Comparison of ENCODE assay signal across 8 mouse cellular contexts in the genomic region with DNA sequence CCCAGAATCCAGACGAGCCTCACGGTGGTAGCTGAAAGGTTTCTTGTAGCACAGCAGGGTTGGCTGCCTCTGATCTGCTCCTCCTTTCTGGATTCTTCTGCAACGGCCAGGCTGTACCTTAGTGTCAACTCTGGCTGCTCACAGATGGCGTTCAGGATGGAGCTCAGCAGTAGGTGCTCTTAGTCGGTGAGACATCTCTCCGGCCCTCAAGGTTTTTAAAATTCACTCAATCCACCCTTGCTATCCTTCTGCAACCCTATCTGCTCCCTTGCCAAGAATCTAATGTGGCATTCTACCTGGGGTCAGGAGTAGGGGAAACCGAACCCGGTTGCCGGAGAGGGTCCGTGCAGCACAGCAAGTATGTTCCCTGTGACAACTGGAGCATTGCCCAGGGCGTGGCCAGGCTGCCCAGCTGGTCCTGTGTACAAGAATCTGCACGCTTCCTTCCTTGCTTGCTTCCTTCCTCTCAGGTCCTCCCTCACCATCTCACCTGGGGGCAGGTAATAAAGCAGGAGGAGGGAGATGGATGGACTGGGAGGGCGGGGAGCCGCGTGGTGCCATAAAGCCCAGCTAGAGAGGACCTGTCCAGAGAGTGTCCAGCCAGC. TPM values are rescaled to one million over a fixed set of nuclear protein-coding genes. Genes with fewer than 3 reads are reported as not detected.
DNase-seq lines count a peak whose midpoint lies in the region; ATAC-seq and TF ChIP-seq lines count a peak whose summit lies in the region.

A gene (plus strand): TSS at position 600 of the 605 bp plus-strand sequence.

- WGBS in heart, embryonic 12.5 days = 56% methylated on average over 15 of the region's 15 CpGs
- WGBS in embryonic facial prominence, embryonic 14.5 days = 55% methylated on average over 15 of the region's 15 CpGs
- 55% methylated on average over 15 of the region's 15 CpGs for WGBS in limb, embryonic 13.5 days

- H3K27me3 ChIP-seq in heart, embryonic 12.5 days (replicated peaks) = peaks cover 80% of the 10 kb centered on the region
- 0 out of 2 replicates have a peak, but pooled peaks cover 1% of the 10 kb centered on the region for H3K27me3 ChIP-seq in ES-Bruce4 (ENCODE audit: control insufficient read depth, insufficient read depth, low read length, poor library complexity, severe bottlenecking)
- peaks cover 59% of the 10 kb centered on the region for H3K27me3 ChIP-seq in embryonic facial prominence, embryonic 14.5 days (replicated peaks; ENCODE audit: control insufficient read depth, insufficient read depth, low read length)
- peaks cover 88% of the 10 kb centered on the region for H3K27me3 ChIP-seq in limb, embryonic 13.5 days

- H3K4me1 ChIP-seq in heart, embryonic 12.5 days (replicated peaks) = peaks cover 12% of the 10 kb centered on the region
- no peaks in the 10 kb centered on the region for H3K4me1 ChIP-seq in ES-Bruce4 (ENCODE audit: control insufficient read depth, insufficient read depth, low read length)
- peaks cover 12% of the 10 kb centered on the region; the same call in 1 of the 2 replicates for H3K4me1 ChIP-seq in embryonic facial prominence, embryonic 14.5 days (ENCODE audit: control insufficient read depth, insufficient read depth, low read length)
- peaks cover 16% of the 10 kb centered on the region for H3K4me1 ChIP-seq in limb, embryonic 13.5 days

- peak within 1 kb of the TSS; percentile 70 for H3K4me2 ChIP-seq in heart, embryonic 12.5 days
- H3K4me2 ChIP-seq in embryonic facial prominence, embryonic 14.5 days (ENCODE audit: low read depth, low read length) = peak within 1 kb of the TSS; percentile 77
- H3K4me2 ChIP-seq in limb, embryonic 13.5 days (replicated peaks) = peak within 1 kb of the TSS; percentile 88

- H3K4me3 ChIP-seq in heart, embryonic 12.5 days = peak within 1 kb of the TSS; percentile 42
- H3K4me3 ChIP-seq in ES-Bruce4 (ENCODE audit: low read depth, low read length) = peak within 1 kb of the TSS; percentile 59
- H3K4me3 ChIP-seq in embryonic facial prominence, embryonic 14.5 days (ENCODE audit: low read depth, low read length) = peak within 1 kb of the TSS; percentile 43
- peak within 1 kb of the TSS; percentile 47 for H3K4me3 ChIP-seq in limb, embryonic 13.5 days

- DNase-seq in heart, adult 18-20 months = no peak
- no peak for DNase-seq in embryonic facial prominence, embryonic 14.5 days (ENCODE audit: low spot score)
- DNase-seq in thymus, postnatal 0 days (ENCODE audit: low spot score) = no peak
- DNase-seq in urinary bladder, postnatal 25 days (ENCODE audit: low spot score) = no peak

- TF ChIP-seq EP300 in ES-Bruce4 (IDR thresholded peaks at IDR 0.05; ENCODE audit: insufficient read depth, low read depth, low read length) = no peak

- H3K36me3 ChIP-seq in heart, embryonic 12.5 days = no peaks in the 10 kb centered on the region
- H3K36me3 ChIP-seq in ES-Bruce4 (ENCODE audit: control insufficient read depth, insufficient read depth, low read length, poor library complexity, severe bottlenecking) = no peaks in the 10 kb centered on the region
- no peaks in the 10 kb centered on the region for H3K36me3 ChIP-seq in embryonic facial prominence, embryonic 14.5 days (ENCODE audit: control insufficient read depth, insufficient read depth, low read length)
- H3K36me3 ChIP-seq in limb, embryonic 13.5 days = no peaks in the 10 kb centered on the region

- H3K9ac ChIP-seq in heart, embryonic 12.5 days = 0 out of 2 replicates have a peak within 1 kb of the TSS, but pooled peaks have one; percentile 37
- H3K9ac ChIP-seq in ES-Bruce4 (ENCODE audit: low read depth, poor library complexity, severe bottlenecking) = peak within 1 kb of the TSS; percentile 7; the same call in 1 of the 2 replicates
- peak within 1 kb of the TSS; percentile 61 for H3K9ac ChIP-seq in embryonic facial prominence, embryonic 14.5 days (ENCODE audit: low read depth, low read length)
- H3K9ac ChIP-seq in limb, embryonic 13.5 days = peak within 1 kb of the TSS; percentile 67

- TF ChIP-seq POLR2A in ES-Bruce4 (IDR thresholded peaks at IDR 0.05; ENCODE audit: insufficient read depth, low read length) = no peak

- no peaks in the 10 kb centered on the region for H3K9me3 ChIP-seq in heart, embryonic 12.5 days (replicated peaks)
- no peaks in the 10 kb centered on the region for H3K9me3 ChIP-seq in ES-Bruce4 (replicated peaks; ENCODE audit: control insufficient read depth, insufficient read depth, low read length, poor library complexity, severe bottlenecking)
- no peaks in the 10 kb centered on the region for H3K9me3 ChIP-seq in embryonic facial prominence, embryonic 14.5 days (ENCODE audit: control insufficient read depth, low read length)
- H3K9me3 ChIP-seq in limb, embryonic 13.5 days = no peaks in the 10 kb centered on the region

- no peak within 1 kb of the TSS for H3K27ac ChIP-seq in heart, embryonic 12.5 days (ENCODE audit: poor library complexity, severe bottlenecking)
- H3K27ac ChIP-seq in ES-Bruce4 (ENCODE audit: insufficient read depth, low read length) = no peak within 1 kb of the TSS
- no peak within 1 kb of the TSS for H3K27ac ChIP-seq in embryonic facial prominence, embryonic 14.5 days (replicated peaks; ENCODE audit: low read depth, low read length)
- H3K27ac ChIP-seq in limb, embryonic 13.5 days = no peak within 1 kb of the TSS

- no peak for TF ChIP-seq CTCF in ES-Bruce4 (IDR thresholded peaks at IDR 0.05; ENCODE audit: low read depth, low read length)

- no peak for ATAC-seq in heart, embryonic 12.5 days (ENCODE audit: insufficient number of reproducible peaks, low FRiP score)
- ATAC-seq in embryonic facial prominence, embryonic 14.5 days (ENCODE audit: low read depth) = no peak
- ATAC-seq in limb, embryonic 13.5 days (ENCODE audit: low FRiP score, low read depth) = no peak
- ATAC-seq in erythroblast, adult 5-6 weeks (replicated peaks; ENCODE audit: low FRiP score, poor library complexity, severe bottlenecking) = no peak

RNA-seq across cellular contexts. Expression of the gene that starts here (rescaled TPM):
- 0.19 TPM in 1 of 2 replicates, not detected in the other for polyA plus RNA-seq in heart, embryonic 12.5 days (2016; fragmentation: Nextera tagmentation; extraction: Ambion mirVana)
- total RNA-seq in heart, adult 18-20 months (2021) = not detected
- not detected in 2 replicates for polyA plus RNA-seq in ES-Bruce4 (2011; ENCODE audit: insufficient read depth, insufficient read length, low read depth, missing spikeins)
- polyA plus RNA-seq in embryonic facial prominence, embryonic 14.5 days (2014; fragmentation: Nextera tagmentation; extraction: Ambion mirVana) = 0.14 TPM in 1 of 2 replicates, not detected in the other
- 5.0 and 6.5 TPM in 2 replicates for polyA plus RNA-seq in limb, embryonic 13.5 days (2015; fragmentation: Nextera tagmentation; extraction: Ambion mirVana)
- total RNA-seq in erythroblast, adult 5-6 weeks (2015; ENCODE audit: low replicate concordance) = not detected in 2 replicates
- total RNA-seq in erythroblast, adult 5-6 weeks (2017; ENCODE audit: low replicate concordance) = not detected in 2 replicates
- not detected in 2 replicates for polyA plus RNA-seq in thymus, postnatal 0 days (2015; fragmentation: Nextera tagmentation; extraction: Ambion mirVana)

Comparison
In these comparisons a context has a peak if more than half of its experiments do, and no peak if none do; other contexts are left out.
1. H3K9ac ChIP-seq: peak in every context shown above with its lines; median percentile 67 in limb, embryonic 13.5 days; 61 in embryonic facial prominence, embryonic 14.5 days; 37 in heart, embryonic 12.5 days; 7 in ES-Bruce4.